Mouse (Mus musculus) heart, postnatal 0 days (tissue): ENCODE measurements around the gene Homer2. TPM values are rescaled to one million over a fixed set of nuclear protein-coding genes. Genes with fewer than 3 reads are reported as not detected.

Experiments
- ATAC-seq: fragments of 200-750 bp; cut with Nextera tagmentation; 2 replicates; pipeline ENCODE4 v1.8.0; 2017; ENCODE audit warnings: low read depth, moderate number of reproducible peaks, moderate library complexity; ENCODE audit not compliant: insufficient read depth
- DNase-seq: peaks from one replicate; pipeline ENCODE4 v3.0.0-alpha.2; 2016; ENCODE audit warnings: low spot score
- H3K27ac ChIP-seq: fragments of 300-500 bp; sonication (generic); 2 replicates; pipeline ENCODE4 v1.5.1; 2014; ENCODE audit warnings: low read depth, mild to moderate bottlenecking
- H3K27me3 ChIP-seq: fragments of 300-500 bp; sonication (generic); 2 replicates; pipeline ENCODE4 v1.6.1; 2014; ENCODE audit warnings: low read length, mixed read lengths; ENCODE audit not compliant: control insufficient read depth, insufficient read depth
- H3K36me3 ChIP-seq: fragments of 300-500 bp; sonication (generic); replicated peaks from 2 replicates; pipeline ENCODE4 v1.6.1; 2014; ENCODE audit warnings: low read length, mixed read lengths; ENCODE audit not compliant: control insufficient read depth, insufficient read depth
- H3K4me1 ChIP-seq: fragments of 300-500 bp; sonication (generic); 2 replicates; pipeline ENCODE4 v1.6.1; 2014; ENCODE audit warnings: antibody characterized with exemption; ENCODE audit not compliant: control insufficient read depth, insufficient read depth
- H3K4me2 ChIP-seq: fragments of 300-500 bp; sonication (generic); 2 replicates; pipeline ENCODE4 v1.6.1; 2014; ENCODE audit warnings: low read depth, mild to moderate bottlenecking, low read length, moderate library complexity
- H3K4me3 ChIP-seq: fragments of 300-500 bp; sonication (generic); 2 replicates; pipeline ENCODE4 v1.5.1; 2014; ENCODE audit warnings: low read depth, low read length
- H3K9ac ChIP-seq: fragments of 300-500 bp; sonication (generic); replicated peaks from 2 replicates; pipeline ENCODE4 v1.6.1; 2014; ENCODE audit warnings: low read depth, low read length, mixed read lengths
- H3K9me3 ChIP-seq: fragments of 300-500 bp; sonication (generic); replicated peaks from 2 replicates; pipeline ENCODE4 v1.6.1; 2016; ENCODE audit warnings: low read length; ENCODE audit not compliant: control insufficient read depth
- CTCF ChIP-seq: IDR thresholded peaks from 2 replicates; pipeline ENCODE4 v1.5.1; 2016; ENCODE audit warnings: antibody characterized with exemption, control low read depth, low read depth
- EP300 ChIP-seq: IDR thresholded peaks from 2 replicates; pipeline ENCODE4 v1.6.1; 2016; ENCODE audit warnings: antibody characterized with exemption, low read depth
- whole genome bisulfite sequencing: fragments of 180-500 bp; shearing (Covaris S2); extraction: QIAGEN DNeasy Blood & Tissue Kit; methylation state at CpG from one replicate; pipeline ENCODE4 v1.1.7; 2014; 5-methylcytosine and 5-hydroxymethylcytosine counted together
- polyA plus RNA-seq: library from polyadenylated mRNA; unstranded; fragments of >200 nt; fragmentation: Nextera tagmentation; extraction: Ambion mirVana; gene quantifications from 2 replicates; pipeline ENCODE4 v1.2.1, GENCODE M21; 2015
- total RNA-seq: library from RNA; depleted of rRNA; stranded (reverse); fragments of >200 nt; gene quantifications from 2 replicates; pipeline ENCODE4 v1.2.3, GENCODE M21; 2014; ENCODE audit warnings: low replicate concordance

Gene Homer2
- total and polyA plus RNA-seq, 2 experiments from 2014 or later, result 19.5 to 51.3 TPM

DNA sequence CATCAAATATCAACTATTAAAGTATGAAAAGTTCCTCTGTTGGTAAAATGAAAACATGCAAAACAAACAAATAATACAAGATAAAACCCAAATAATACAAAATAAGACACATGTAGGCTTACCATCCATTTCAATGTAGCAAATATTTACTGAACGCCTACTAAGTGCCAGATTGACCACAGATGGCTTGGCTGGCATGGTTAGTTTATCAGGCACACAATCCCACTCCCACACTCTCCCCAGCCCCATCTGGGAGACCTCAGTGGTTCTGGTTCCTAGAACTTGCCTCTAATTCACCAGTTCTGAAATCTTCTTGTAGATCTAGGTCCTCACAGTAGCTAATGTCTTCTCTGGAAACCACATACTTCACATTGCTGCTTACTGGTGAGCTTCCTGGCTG lies 11.3 kb upstream of the Homer2 start:
- no peak for TF ChIP-seq EP300
- no peak for TF ChIP-seq CTCF
- 71% methylated on average over 1 of the region's 1 CpGs for WGBS
- H3K4me1 ChIP-seq, result peaks cover 12% of the 10 kb centered on the region; the same call in 1 of the 2 replicates
- no peaks in the 10 kb centered on the region for H3K9me3 ChIP-seq
- no peak overlapping the region for H3K9ac ChIP-seq
- H3K27me3 ChIP-seq, result no peaks in the 10 kb centered on the region
- H3K27ac ChIP-seq, result no peak overlapping the region
- no peaks in the 10 kb centered on the region for H3K36me3 ChIP-seq
- no peak for DNase-seq
- ATAC-seq, result no peak
- H3K4me3 ChIP-seq, result no peak overlapping the region
- H3K4me2 ChIP-seq, result no peak overlapping the region

DNA sequence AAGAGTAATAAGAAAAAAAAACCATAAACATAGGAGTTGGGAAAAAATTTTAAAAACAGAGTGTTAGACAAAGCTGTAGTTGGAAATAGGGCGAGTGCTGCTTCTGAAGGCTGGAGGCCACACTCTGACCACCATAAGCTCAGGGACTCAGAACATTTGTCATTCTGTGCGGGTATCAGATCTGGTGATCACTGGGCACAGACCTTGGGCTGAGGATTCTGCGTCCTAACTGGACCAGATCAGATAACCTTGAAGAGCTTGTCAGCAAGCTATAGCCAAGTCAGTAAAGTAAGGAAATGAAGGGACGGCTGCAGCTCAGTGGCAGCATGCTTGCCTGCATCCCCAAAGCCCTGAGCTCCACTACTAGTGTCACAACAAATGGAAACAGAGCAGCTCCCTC lies 2.8 kb upstream of the Homer2 start:
- H3K9me3 ChIP-seq, result peaks cover 4% of the 10 kb centered on the region; the same call in 1 of the 2 replicates
- H3K4me1 ChIP-seq, result no peaks in the 10 kb centered on the region
- no peak for TF ChIP-seq EP300
- no peak for TF ChIP-seq CTCF
- no peak overlapping the region for H3K4me3 ChIP-seq
- no peak overlapping the region for H3K9ac ChIP-seq
- no peak overlapping the region for H3K4me2 ChIP-seq
- H3K27me3 ChIP-seq, result peaks cover 14% of the 10 kb centered on the region; the same call in 1 of the 2 replicates
- H3K36me3 ChIP-seq, result no peaks in the 10 kb centered on the region
- ATAC-seq (no peak), DNase-seq (no peak)
- H3K27ac ChIP-seq, result no peak overlapping the region
- 68% methylated on average over 4 of the region's 4 CpGs for WGBS

DNA sequence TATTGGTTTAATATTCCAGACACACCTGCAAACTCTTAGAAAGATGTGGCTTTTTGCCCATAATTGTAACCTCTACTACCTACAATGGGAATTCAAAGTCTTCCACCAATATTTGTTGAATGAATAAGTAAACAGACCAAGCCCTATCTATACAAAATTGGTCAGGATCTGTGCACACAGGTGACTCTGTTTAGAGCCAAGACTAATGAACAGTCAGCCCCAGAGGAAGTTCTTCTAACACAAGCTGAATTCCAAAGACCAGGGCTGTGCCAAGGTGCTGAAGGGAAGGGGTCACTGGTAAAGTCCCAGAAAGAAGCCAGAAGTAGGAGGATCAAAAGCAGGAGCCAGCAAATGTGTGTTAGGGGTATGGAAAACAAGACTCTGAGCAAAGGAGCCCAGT lies 838 bp upstream of the Homer2 start:
- ATAC-seq (no peak), DNase-seq (no peak)
- Histone ChIP-seq H3K27me3 (peaks cover 14% of the 10 kb centered on the region; the same call in 1 of the 2 replicates), H3K4me2 (no peak overlapping the region), H3K9me3 (peaks cover 4% of the 10 kb centered on the region; the same call in 1 of the 2 replicates), H3K4me3 (no peak overlapping the region), H3K27ac (no peak overlapping the region), H3K4me1 (peaks cover 3% of the 10 kb centered on the region; the same call in 1 of the 2 replicates), H3K36me3 (no peaks in the 10 kb centered on the region), H3K9ac (no peak overlapping the region)
- TF ChIP-seq CTCF (no peak), EP300 (no peak)

DNA sequence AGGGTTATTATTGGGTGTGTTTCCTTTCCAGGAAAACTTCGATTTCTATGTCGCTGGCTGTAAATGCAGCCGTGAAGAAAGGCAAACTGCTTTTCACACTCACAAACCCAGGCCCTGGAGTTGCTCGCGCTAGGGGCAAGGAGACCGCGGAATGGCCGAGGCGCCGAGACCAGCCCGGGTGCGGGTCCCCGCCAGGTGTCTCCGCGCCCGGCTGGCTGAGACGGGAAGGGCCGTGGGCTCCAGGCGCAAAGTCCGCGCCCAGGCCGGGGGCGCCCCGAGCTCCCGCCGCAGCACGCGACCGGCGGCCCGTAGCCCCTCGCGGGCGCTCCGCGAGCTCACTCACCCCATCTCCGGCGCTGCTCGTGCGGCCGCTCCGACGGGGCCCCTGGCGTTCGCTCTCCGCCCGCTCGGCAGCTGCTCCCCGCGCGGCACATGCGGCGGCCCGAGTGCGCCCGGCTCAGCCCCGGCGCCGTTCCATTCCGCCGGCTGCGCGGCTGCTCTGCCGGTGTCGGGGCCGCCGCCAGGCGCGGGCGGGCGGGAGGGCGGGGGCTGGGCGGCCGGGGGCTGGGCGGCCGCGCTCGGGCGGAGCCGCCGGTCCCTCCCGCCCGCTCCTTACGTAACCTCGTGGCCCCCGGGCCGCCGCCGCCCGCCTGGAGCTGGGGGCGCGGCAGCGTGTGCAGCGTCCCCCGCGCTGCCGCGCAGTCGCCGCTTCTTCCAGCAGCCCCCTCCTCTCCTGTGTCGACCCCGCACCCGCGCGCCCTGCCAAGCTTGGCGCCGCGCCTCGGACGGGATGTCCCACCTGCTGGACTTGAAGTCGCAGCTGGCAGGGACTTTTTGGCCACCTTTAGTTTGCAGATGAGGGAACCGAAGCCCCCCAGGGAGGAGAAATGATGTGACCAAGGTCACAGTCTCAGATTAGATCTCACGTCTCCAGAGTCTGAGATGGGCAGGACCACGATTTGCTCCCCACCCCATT lies 623 bp downstream of the Homer2 start:
- H3K9me3 ChIP-seq, result peaks cover 4% of the 10 kb centered on the region; the same call in 1 of the 2 replicates
- H3K36me3 ChIP-seq, result no peaks in the 10 kb centered on the region
- DNase-seq, result no peak
- no peak for TF ChIP-seq CTCF
- TF ChIP-seq EP300, result no peak
- H3K9ac ChIP-seq, result peak overlapping the region; percentile 82
- H3K27me3 ChIP-seq, result peaks cover 14% of the 10 kb centered on the region; the same call in 1 of the 2 replicates
- peak; percentile 67 for ATAC-seq
- peak overlapping the region; percentile 87 for H3K4me2 ChIP-seq
- H3K4me3 ChIP-seq, result peak overlapping the region; percentile 74
- WGBS, result under 1% methylated on average over 65 of the region's 114 CpGs
- peak overlapping the region; percentile 81 for H3K27ac ChIP-seq
- peaks cover 3% of the 10 kb centered on the region; the same call in 1 of the 2 replicates for H3K4me1 ChIP-seq

DNA sequence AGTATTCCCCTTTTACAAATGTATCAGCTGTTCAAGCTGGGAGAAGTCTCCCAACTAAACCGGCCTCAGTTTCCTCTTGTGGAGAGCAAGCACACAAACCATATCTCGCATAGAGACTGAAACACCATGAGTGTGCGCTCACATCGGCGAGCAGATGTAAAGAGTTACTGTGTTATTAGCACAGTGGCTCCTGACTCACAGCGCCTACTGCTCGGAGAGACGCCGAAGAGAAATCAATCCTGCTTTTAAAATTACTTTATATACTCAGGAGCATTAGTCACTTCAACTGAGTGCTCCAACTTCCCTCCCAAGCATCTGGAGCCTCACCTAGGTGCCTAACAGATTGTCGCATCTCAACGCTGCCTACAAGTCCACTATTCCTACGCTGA lies 1.3 kb downstream of the Homer2 start:
- ATAC-seq, result no peak
- Histone ChIP-seq H3K4me3 (peak overlapping the region; percentile 74), H3K4me1 (peaks cover 3% of the 10 kb centered on the region; the same call in 1 of the 2 replicates), H3K9ac (peak overlapping the region; percentile 82), H3K27ac (peak overlapping the region; percentile 81), H3K9me3 (peaks cover 4% of the 10 kb centered on the region; the same call in 1 of the 2 replicates), H3K27me3 (peaks cover 14% of the 10 kb centered on the region; the same call in 1 of the 2 replicates), H3K36me3 (no peaks in the 10 kb centered on the region), H3K4me2 (peak overlapping the region; percentile 87)
- TF ChIP-seq CTCF, result no peak
- no peak for TF ChIP-seq EP300
- no peak for DNase-seq
- WGBS, result 16% methylated on average over 12 of the region's 12 CpGs
